Mouse (Mus musculus): ENCODE results near the gene Ephx4.

GRCm38 (mm10) chr5:107441881-107442280 lies 39.3 kb downstream of the Ephx4 start:
- TF ChIP-seq POLR2A (IDR thresholded peaks at IDR 0.05; ENCODE audit: insufficient read depth, low read length): no peak
- no peak for TF ChIP-seq EP300 (IDR thresholded peaks at IDR 0.05; ENCODE audit: insufficient read depth, low read depth, low read length)
- TF ChIP-seq CTCF (IDR thresholded peaks at IDR 0.05; ENCODE audit: low read depth, low read length): no peak
